Mouse (Mus musculus): ENCODE measurements around the gene Cep72.

DNA sequence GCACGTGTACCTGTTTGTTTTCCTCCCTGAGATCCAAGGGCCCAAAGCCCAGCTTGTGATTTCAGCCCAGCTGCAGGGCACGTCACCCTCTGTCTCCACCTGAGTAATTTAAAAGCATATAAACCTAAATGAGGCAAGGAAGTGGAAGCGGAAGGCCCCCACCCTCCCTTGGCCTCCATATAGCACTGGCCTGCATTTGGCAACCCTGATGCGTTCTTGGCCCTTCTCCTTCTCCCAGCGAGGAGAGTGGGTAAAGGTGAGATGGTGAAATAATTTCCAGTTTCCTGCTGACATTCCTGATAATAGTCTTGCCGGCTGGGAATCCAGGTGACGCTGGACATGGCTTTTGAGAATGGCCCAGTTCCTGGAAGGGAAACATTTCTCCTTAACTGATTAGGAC, 42.3 kb upstream of the Cep72 start:
- TF ChIP-seq USF1 (IDR thresholded peaks at IDR 0.05; ENCODE audit: low read depth, low read length) (no peak), ZKSCAN1 (IDR thresholded peaks at IDR 0.05; ENCODE audit: borderline replicate concordance, low read depth, low read length) (no peak)
